Mouse (Mus musculus): ENCODE measurements around the gene Stpg4. TPM values are rescaled to one million over a fixed set of nuclear protein-coding genes. Genes with fewer than 3 reads are reported as not detected.

Gene Stpg4
- polyA plus RNA-seq, 1 experiment from 2014 or later = not detected

- peaks cover 50% of the 10 kb centered on the region for H3K4me1 ChIP-seq
- no peaks in the 10 kb centered on the region for H3K36me3 ChIP-seq
- ATAC-seq (replicated peaks) = no peak
- no peaks in the 10 kb centered on the region for H3K9me3 ChIP-seq
- no peak overlapping the region for H3K4me3 ChIP-seq
- WGBS = 75% methylated on average over 10 of the region's 10 CpGs
- no peaks in the 10 kb centered on the region for H3K27me3 ChIP-seq
- H3K9ac ChIP-seq (replicated peaks) = no peak overlapping the region
- H3K27ac ChIP-seq (replicated peaks) = no peak overlapping the region
- H3K4me2 ChIP-seq (replicated peaks) = no peak overlapping the region
These were observed 51.5 kb downstream of the Stpg4 start for GRCm38 (mm10) chr17:87375941-87376511.

- H3K27ac ChIP-seq (replicated peaks) = peak overlapping the region; percentile 62; the same call in 1 of the 2 replicates
- WGBS = 93% methylated on average over 9 of the region's 9 CpGs
- no peak overlapping the region for H3K4me3 ChIP-seq
- ATAC-seq (replicated peaks) = no peak
- H3K9me3 ChIP-seq = no peaks in the 10 kb centered on the region
- H3K4me2 ChIP-seq (replicated peaks) = no peak overlapping the region
- no peaks in the 10 kb centered on the region for H3K27me3 ChIP-seq
- no peaks in the 10 kb centered on the region for H3K36me3 ChIP-seq
- no peak overlapping the region for H3K9ac ChIP-seq (replicated peaks)
- H3K4me1 ChIP-seq = peaks cover 56% of the 10 kb centered on the region
These were observed 54.2 kb downstream of the Stpg4 start for GRCm38 (mm10) chr17:87373327-87373726.

- Histone ChIP-seq H3K27ac (replicated peaks) (peak overlapping the region; percentile 62), H3K9ac (replicated peaks) (no peak overlapping the region), H3K9me3 (no peaks in the 10 kb centered on the region), H3K4me3 (no peak overlapping the region), H3K36me3 (no peaks in the 10 kb centered on the region), H3K4me2 (replicated peaks) (no peak overlapping the region), H3K4me1 (peaks cover 56% of the 10 kb centered on the region), H3K27me3 (no peaks in the 10 kb centered on the region)
- no peak for ATAC-seq (replicated peaks)
- WGBS = 58% methylated on average over 7 of the region's 7 CpGs
These were observed 55.4 kb downstream of the Stpg4 start for GRCm38 (mm10) chr17:87372189-87372588.

- WGBS = 56% methylated on average over 18 of the region's 18 CpGs
- H3K27me3 ChIP-seq = no peaks in the 10 kb centered on the region
- no peaks in the 10 kb centered on the region for H3K9me3 ChIP-seq
- H3K4me2 ChIP-seq (replicated peaks) = no peak overlapping the region
- no peaks in the 10 kb centered on the region for H3K36me3 ChIP-seq
- 0 out of 2 replicates have a peak overlapping the region, but pooled peaks have one; percentile 7 for H3K9ac ChIP-seq (replicated peaks)
- peak overlapping the region; percentile 67 for H3K27ac ChIP-seq (replicated peaks)
- ATAC-seq (replicated peaks) = peak; percentile 17; the same call in 1 of the 2 replicates
- H3K4me1 ChIP-seq = peaks cover 55% of the 10 kb centered on the region
- no peak overlapping the region for H3K4me3 ChIP-seq
These were observed 58.2 kb downstream of the Stpg4 start for GRCm38 (mm10) chr17:87369270-87369759.

GRCm38 (mm10) chr17:87368481-87368880 is 59.1 kb downstream of the Stpg4 start:
- Histone ChIP-seq H3K9me3 (no peaks in the 10 kb centered on the region), H3K4me1 (peaks cover 55% of the 10 kb centered on the region), H3K36me3 (no peaks in the 10 kb centered on the region), H3K27me3 (no peaks in the 10 kb centered on the region), H3K4me2 (replicated peaks) (no peak overlapping the region), H3K27ac (replicated peaks) (peak overlapping the region; percentile 67; the same call in 1 of the 2 replicates), H3K4me3 (no peak overlapping the region), H3K9ac (replicated peaks) (no peak overlapping the region)
- no peak for ATAC-seq (replicated peaks)
- WGBS = 92% methylated on average over 10 of the region's 10 CpGs

GRCm38 (mm10) chr17:87367640-87368039 is 59.9 kb downstream of the Stpg4 start:
- H3K4me1 ChIP-seq = peaks cover 48% of the 10 kb centered on the region
- H3K4me3 ChIP-seq = no peak overlapping the region
- no peak overlapping the region for H3K4me2 ChIP-seq (replicated peaks)
- 0 out of 2 replicates have a peak, but pooled peaks have one; percentile 21 for ATAC-seq (replicated peaks)
- no peaks in the 10 kb centered on the region for H3K9me3 ChIP-seq
- 59% methylated on average over 3 of the region's 3 CpGs for WGBS
- no peak overlapping the region for H3K9ac ChIP-seq (replicated peaks)
- peak overlapping the region; percentile 24 for H3K27ac ChIP-seq (replicated peaks)
- H3K27me3 ChIP-seq = no peaks in the 10 kb centered on the region
- no peaks in the 10 kb centered on the region for H3K36me3 ChIP-seq

- Histone ChIP-seq H3K27ac (replicated peaks) (peak overlapping the region; percentile 24), H3K36me3 (no peaks in the 10 kb centered on the region), H3K27me3 (no peaks in the 10 kb centered on the region), H3K4me3 (no peak overlapping the region), H3K9me3 (no peaks in the 10 kb centered on the region), H3K9ac (replicated peaks) (no peak overlapping the region), H3K4me2 (replicated peaks) (no peak overlapping the region), H3K4me1 (peaks cover 44% of the 10 kb centered on the region)
- 42% methylated on average over 4 of the region's 4 CpGs for WGBS
- ATAC-seq (replicated peaks) = no peak
These were observed 60.3 kb downstream of the Stpg4 start for GRCm38 (mm10) chr17:87367228-87367627.

GRCm38 (mm10) chr17:87366520-87366919 is 61.0 kb downstream of the Stpg4 start:
- Histone ChIP-seq H3K9me3 (no peaks in the 10 kb centered on the region), H3K27me3 (no peaks in the 10 kb centered on the region), H3K36me3 (no peaks in the 10 kb centered on the region), H3K4me1 (peaks cover 40% of the 10 kb centered on the region), H3K4me2 (replicated peaks) (no peak overlapping the region), H3K4me3 (no peak overlapping the region), H3K27ac (replicated peaks) (no peak overlapping the region), H3K9ac (replicated peaks) (no peak overlapping the region)
- WGBS = 32% methylated on average over 2 of the region's 2 CpGs
- ATAC-seq (replicated peaks) = no peak

- Histone ChIP-seq H3K9ac (replicated peaks) (no peak overlapping the region), H3K27me3 (no peaks in the 10 kb centered on the region), H3K36me3 (no peaks in the 10 kb centered on the region), H3K4me2 (replicated peaks) (no peak overlapping the region), H3K27ac (replicated peaks) (no peak overlapping the region), H3K9me3 (no peaks in the 10 kb centered on the region), H3K4me3 (no peak overlapping the region), H3K4me1 (peaks cover 46% of the 10 kb centered on the region)
- 83% methylated on average over 8 of the region's 8 CpGs for WGBS
- ATAC-seq (replicated peaks) = no peak
These were observed 62.3 kb downstream of the Stpg4 start for GRCm38 (mm10) chr17:87365268-87365667.

GRCm38 (mm10) chr17:87364108-87364507 is 63.4 kb downstream of the Stpg4 start:
- Histone ChIP-seq H3K4me3 (no peak overlapping the region), H3K27ac (replicated peaks) (no peak overlapping the region), H3K36me3 (no peaks in the 10 kb centered on the region), H3K27me3 (no peaks in the 10 kb centered on the region), H3K4me2 (replicated peaks) (no peak overlapping the region), H3K4me1 (peaks cover 34% of the 10 kb centered on the region), H3K9ac (replicated peaks) (no peak overlapping the region), H3K9me3 (no peaks in the 10 kb centered on the region)
- ATAC-seq (replicated peaks) = no peak
- 89% methylated on average over 15 of the region's 15 CpGs for WGBS

- Histone ChIP-seq H3K27ac (replicated peaks) (0 out of 2 replicates have a peak overlapping the region, but pooled peaks have one; percentile 11), H3K9ac (replicated peaks) (no peak overlapping the region), H3K4me2 (replicated peaks) (no peak overlapping the region), H3K9me3 (no peaks in the 10 kb centered on the region), H3K27me3 (no peaks in the 10 kb centered on the region), H3K36me3 (no peaks in the 10 kb centered on the region), H3K4me3 (no peak overlapping the region), H3K4me1 (peaks cover 13% of the 10 kb centered on the region; the same call in 1 of the 2 replicates)
- 18% methylated on average over 3 of the region's 3 CpGs for whole genome bisulfite sequencing
- ATAC-seq (replicated peaks) = 0 out of 2 replicates have a peak, but pooled peaks have one; percentile 26
These were observed 66.4 kb downstream of the Stpg4 start for GRCm38 (mm10) chr17:87361132-87361531.

GRCm38 (mm10) chr17:87357506-87357905 is 70.0 kb downstream of the Stpg4 start:
- Histone ChIP-seq H3K27me3 (no peaks in the 10 kb centered on the region), H3K4me3 (no peak overlapping the region), H3K4me2 (replicated peaks) (no peak overlapping the region), H3K9ac (replicated peaks) (no peak overlapping the region), H3K27ac (replicated peaks) (no peak overlapping the region), H3K4me1 (peaks cover 14% of the 10 kb centered on the region), H3K36me3 (no peaks in the 10 kb centered on the region), H3K9me3 (no peaks in the 10 kb centered on the region)
- WGBS = 81% methylated on average over 9 of the region's 9 CpGs
- no peak for ATAC-seq (replicated peaks)

- WGBS = 89% methylated on average over 5 of the region's 5 CpGs
- Histone ChIP-seq H3K4me2 (replicated peaks) (no peak overlapping the region), H3K36me3 (no peaks in the 10 kb centered on the region), H3K9ac (replicated peaks) (no peak overlapping the region), H3K4me3 (no peak overlapping the region), H3K27ac (replicated peaks) (no peak overlapping the region), H3K27me3 (no peaks in the 10 kb centered on the region), H3K9me3 (no peaks in the 10 kb centered on the region), H3K4me1 (peaks cover 9% of the 10 kb centered on the region)
- ATAC-seq (replicated peaks) = no peak
These were observed 71.3 kb downstream of the Stpg4 start for GRCm38 (mm10) chr17:87356261-87356660.

All from forebrain, embryonic 15.5 days (tissue).